Mouse (Mus musculus) gastrocnemius, postnatal 4 days (tissue): ENCODE results near the gene Gcg. TPM values are rescaled to one million over a fixed set of nuclear protein-coding genes. Genes with fewer than 3 reads are reported as not detected.

ENCODE experiments used
- DNase-seq, 2 experiments: peaks; one replicate each; pipeline ENCODE4 v3.0.0; 2021 to 2022; ENCODE audit warnings: low spot score in 2 of 2, mixed read lengths in 2 of 2
- long read RNA-seq, 2 experiments: library from polyadenylated mRNA; stranded (forward); transcript quantifications; one replicate each; pipeline ENCODE4 v2.0.0; 2021
- total RNA-seq, 2 experiments: library from RNA; stranded (reverse); gene quantifications; 2 replicates each; pipeline ENCODE4 v1.2.3; 2021

Gene Gcg
- under 1 TPM; 0.41 to 0.42 TPM for total RNA-seq
- long read RNA-seq, experiment 1, partial matches to known transcripts, result 0 of 2 reads
- long read RNA-seq, experiment 1, other reads (novel, unspliced or antisense), result 1 of 2 reads
- long read RNA-seq, experiment 2, partial matches to known transcripts, result 0 of 1 reads
- long read RNA-seq, experiment 2, other reads (novel, unspliced or antisense), result 0 of 1 reads

- no peak for DNase-seq
These were observed at the start of gene Gcg for GRCm38 (mm10) chr2:62483550-62483949. Gene Gcg (minus strand): TSS chr2:62483650.

- no peak for DNase-seq
These were observed 47.6 kb upstream of the Gcg start for GRCm38 (mm10) chr2:62531065-62531464.

GRCm38 (mm10) chr2:62526399-62526798, 42.9 kb upstream of the Gcg start:
- no peak for DNase-seq

GRCm38 (mm10) chr2:62517790-62518189, 34.3 kb upstream of the Gcg start:
- no peak for DNase-seq

GRCm38 (mm10) chr2:62514477-62514876, 31.0 kb upstream of the Gcg start:
- no peak for DNase-seq

- DNase-seq, result no peak
These were observed 30.0 kb upstream of the Gcg start for GRCm38 (mm10) chr2:62513477-62513876.

- no peak for DNase-seq
These were observed 23.7 kb upstream of the Gcg start for GRCm38 (mm10) chr2:62507130-62507529.

- no peak for DNase-seq
These were observed 23.0 kb upstream of the Gcg start for GRCm38 (mm10) chr2:62506441-62506840.

GRCm38 (mm10) chr2:62504269-62504796, 20.9 kb upstream of the Gcg start:
- DNase-seq, result no peak

- no peak for DNase-seq
These were observed 19.9 kb upstream of the Gcg start for GRCm38 (mm10) chr2:62503326-62503725.

GRCm38 (mm10) chr2:62502516-62502915, 19.1 kb upstream of the Gcg start:
- no peak for DNase-seq

GRCm38 (mm10) chr2:62498821-62499220, 15.4 kb upstream of the Gcg start:
- no peak for DNase-seq

- DNase-seq, result no peak
These were observed 14.6 kb upstream of the Gcg start for GRCm38 (mm10) chr2:62498086-62498485.

GRCm38 (mm10) chr2:62497333-62498002, 14.0 kb upstream of the Gcg start:
- DNase-seq, result no peak

- no peak for DNase-seq
These were observed 12.0 kb upstream of the Gcg start for GRCm38 (mm10) chr2:62495407-62495806.

- no peak for DNase-seq
These were observed 6.4 kb upstream of the Gcg start for GRCm38 (mm10) chr2:62489832-62490231.

- DNase-seq, result no peak
These were observed 1.5 kb upstream of the Gcg start for GRCm38 (mm10) chr2:62484906-62485305.

GRCm38 (mm10) chr2:62480285-62481198, 2.9 kb downstream of the Gcg start:
- no peak for DNase-seq

GRCm38 (mm10) chr2:62469551-62469950, 13.9 kb downstream of the Gcg start:
- DNase-seq, result no peak

- no peak for DNase-seq
These were observed 20.2 kb downstream of the Gcg start for GRCm38 (mm10) chr2:62463287-62463686.

- no peak for DNase-seq
These were observed 21.3 kb downstream of the Gcg start for GRCm38 (mm10) chr2:62462174-62462573.
